Mouse (Mus musculus) limb, embryonic 15.5 days (tissue): ENCODE data around the gene Fchsd2. TPM values are rescaled to one million over a fixed set of nuclear protein-coding genes. Genes with fewer than 3 reads are reported as not detected.
"Not testable (repeated sequence)": the region's sequence is repeated elsewhere in the genome, so short reads cannot be mapped to it uniquely, and the experiment has no call there.

Source experiments
- ATAC-seq: fragments of 200-750 bp; cut with Nextera tagmentation; 2 replicates; pipeline ENCODE4 v1.8.0; 2017; ENCODE audit warnings: low read depth, moderate TSS enrichment; ENCODE audit not compliant: insufficient number of reproducible peaks, low FRiP score, low TSS enrichment
- H3K27ac ChIP-seq: fragments of 300-500 bp; sonication (generic); 2 replicates; pipeline ENCODE4 v1.5.1; 2015; ENCODE audit warnings: moderate library complexity, mild to moderate bottlenecking, inconsistent platforms
- H3K27me3 ChIP-seq: fragments of 300-500 bp; sonication (generic); 2 replicates; pipeline ENCODE4 v1.6.1; 2015; ENCODE audit warnings: inconsistent platforms
- H3K36me3 ChIP-seq: fragments of 300-500 bp; sonication (generic); 2 replicates; pipeline ENCODE4 v1.6.1; 2015; ENCODE audit warnings: inconsistent platforms
- H3K4me1 ChIP-seq: fragments of 300-500 bp; sonication (generic); 2 replicates; pipeline ENCODE4 v1.6.1; 2015; ENCODE audit warnings: inconsistent platforms
- H3K4me2 ChIP-seq: fragments of 300-500 bp; sonication (generic); 2 replicates; pipeline ENCODE4 v1.6.1; 2015; ENCODE audit warnings: mild to moderate bottlenecking, inconsistent platforms
- H3K4me3 ChIP-seq: fragments of 300-500 bp; sonication (generic); 2 replicates; pipeline ENCODE4 v1.5.1; 2015; ENCODE audit warnings: mild to moderate bottlenecking, inconsistent platforms
- H3K9ac ChIP-seq: fragments of 300-500 bp; sonication (generic); 2 replicates; pipeline ENCODE4 v1.6.1; 2015; ENCODE audit warnings: inconsistent platforms
- H3K9me3 ChIP-seq: fragments of 300-500 bp; sonication (generic); 2 replicates; pipeline ENCODE4 v1.6.1; 2016; ENCODE audit warnings: inconsistent platforms
- WGBS: fragments of 180-500 bp; shearing (Covaris S2); methylation state at CpG from one replicate; pipeline ENCODE4 v1.1.7; 2015; 5-methylcytosine and 5-hydroxymethylcytosine counted together
- polyA plus RNA-seq: library from polyadenylated mRNA; unstranded; fragments of >200 nt; fragmentation: Nextera tagmentation; extraction: Ambion mirVana; gene quantifications from 2 replicates; pipeline ENCODE4 v1.2.1, GENCODE M21; 2015

Gene Fchsd2
- polyA plus RNA-seq, 1 experiment from 2014 or later = 18.4 TPM

GRCm38 (mm10) chr7:101128536-101128935, 35.9 kb downstream of the Fchsd2 start:
- H3K4me3 ChIP-seq = no peak overlapping the region
- no peaks in the 10 kb centered on the region for H3K36me3 ChIP-seq
- no peak for ATAC-seq
- H3K4me1 ChIP-seq = no peaks in the 10 kb centered on the region; the same call in 1 of the 2 replicates
- H3K27ac ChIP-seq = no peak overlapping the region
- H3K4me2 ChIP-seq = no peak overlapping the region
- H3K9ac ChIP-seq = no peak overlapping the region
- no peaks in the 10 kb centered on the region for H3K9me3 ChIP-seq
- WGBS = 66% methylated on average over 4 of the region's 4 CpGs
- no peaks in the 10 kb centered on the region for H3K27me3 ChIP-seq

DNA sequence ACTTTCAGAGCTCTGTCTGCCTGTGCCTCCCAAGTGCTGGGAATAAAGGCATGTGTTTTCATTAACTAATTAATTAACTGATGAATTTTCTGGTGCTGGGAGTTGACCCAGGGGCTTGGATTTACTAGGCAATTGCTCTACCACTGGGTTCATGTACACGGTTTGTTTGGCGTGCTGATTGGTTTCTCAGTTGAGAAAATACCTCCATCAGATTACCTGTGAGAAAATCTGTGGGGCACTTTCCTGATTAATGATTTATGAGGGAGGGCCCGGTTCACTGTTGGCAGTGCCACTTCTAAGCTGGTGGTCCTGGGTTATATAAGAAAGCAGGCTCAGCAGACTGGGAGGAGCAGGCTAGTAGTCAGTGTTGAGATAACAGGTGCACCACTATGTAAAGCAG, 38.0 kb downstream of the Fchsd2 start:
- H3K36me3 ChIP-seq = no peaks in the 10 kb centered on the region
- WGBS = 64% methylated on average over 3 of the region's 3 CpGs

DNA sequence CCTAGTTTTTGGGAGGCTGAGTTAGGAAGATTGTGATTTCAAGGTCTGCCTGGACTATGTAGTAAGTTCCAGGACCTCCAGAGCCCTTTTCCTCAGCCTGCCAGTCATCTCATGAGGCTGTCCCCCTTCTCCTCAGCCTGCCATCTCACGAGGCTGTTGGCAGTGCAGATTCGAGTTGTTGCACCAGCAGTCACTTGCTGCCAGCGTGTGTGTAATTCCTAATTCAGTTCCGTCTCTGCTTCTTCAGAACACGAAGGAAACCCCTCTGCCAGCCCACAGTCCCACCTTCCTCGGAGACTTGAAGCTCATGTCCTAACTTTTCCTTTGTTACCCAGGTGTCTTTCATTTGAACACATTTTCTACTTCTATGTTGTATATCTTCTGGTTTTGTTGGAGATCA, 38.6 kb downstream of the Fchsd2 start:
- Histone ChIP-seq H3K27ac (no peak overlapping the region), H3K9ac (no peak overlapping the region), H3K36me3 (no peaks in the 10 kb centered on the region), H3K27me3 (no peaks in the 10 kb centered on the region), H3K9me3 (no peaks in the 10 kb centered on the region), H3K4me2 (no peak overlapping the region), H3K4me3 (no peak overlapping the region), H3K4me1 (no peaks in the 10 kb centered on the region; the same call in 1 of the 2 replicates)
- 64% methylated on average over 6 of the region's 6 CpGs for WGBS
- ATAC-seq = no peak

More for the DNA sequence above, 38.0 kb downstream of the Fchsd2 start:
- Histone ChIP-seq H3K9me3 (no peaks in the 10 kb centered on the region), H3K4me2 (no peak overlapping the region), H3K4me3 (no peak overlapping the region), H3K4me1 (no peaks in the 10 kb centered on the region; the same call in 1 of the 2 replicates), H3K27ac (no peak overlapping the region), H3K27me3 (no peaks in the 10 kb centered on the region), H3K9ac (no peak overlapping the region)
- no peak for ATAC-seq

DNA sequence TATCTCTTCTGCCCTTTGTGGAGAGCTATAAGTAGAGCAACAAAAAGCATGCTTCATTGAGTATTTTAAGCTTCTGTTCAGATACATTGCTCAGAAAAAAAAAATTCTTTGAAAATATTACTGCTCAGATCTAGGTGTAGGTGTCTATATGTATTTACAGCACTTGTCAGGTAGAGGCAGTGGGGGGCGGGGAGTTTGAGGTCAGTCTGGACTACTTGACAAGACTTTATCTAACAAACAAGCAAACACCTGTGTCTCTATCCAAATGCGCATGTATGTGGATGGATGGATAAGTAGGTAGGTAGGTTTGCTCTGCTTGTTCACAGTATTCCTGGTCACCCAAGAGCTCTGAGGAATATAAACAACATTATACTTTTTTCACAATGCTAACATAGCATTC, 40.9 kb downstream of the Fchsd2 start:
- no peak overlapping the region for H3K4me3 ChIP-seq
- no peak overlapping the region for H3K4me2 ChIP-seq
- no peak overlapping the region for H3K27ac ChIP-seq
- no peak for ATAC-seq
- WGBS = 97% methylated on average over 2 of the region's 2 CpGs
- no peaks in the 10 kb centered on the region for H3K36me3 ChIP-seq
- no peak overlapping the region for H3K9ac ChIP-seq
- no peaks in the 10 kb centered on the region for H3K9me3 ChIP-seq
- no peaks in the 10 kb centered on the region for H3K27me3 ChIP-seq
- H3K4me1 ChIP-seq = no peaks in the 10 kb centered on the region; the same call in 1 of the 2 replicates

- 94% methylated on average over 2 of the region's 2 CpGs for WGBS
- ATAC-seq = no peak
Observed at GRCm38 (mm10) chr7:101134117-101134516, 41.5 kb downstream of the Fchsd2 start.

GRCm38 (mm10) chr7:101138819-101139218, 46.2 kb downstream of the Fchsd2 start:
- H3K4me3 ChIP-seq = no peak overlapping the region
- H3K27ac ChIP-seq = no peak overlapping the region
- H3K27me3 ChIP-seq = no peaks in the 10 kb centered on the region
- no peak overlapping the region for H3K9ac ChIP-seq
- ATAC-seq = no peak
- WGBS = 50% methylated on average over 1 of the region's 1 CpGs
- no peak overlapping the region for H3K4me2 ChIP-seq
- H3K4me1 ChIP-seq = no peaks in the 10 kb centered on the region
- peaks cover 4% of the 10 kb centered on the region; the same call in 1 of the 2 replicates for H3K36me3 ChIP-seq
- no peaks in the 10 kb centered on the region for H3K9me3 ChIP-seq

More at GRCm38 (mm10) chr7:101134117-101134516, 41.5 kb downstream of the Fchsd2 start:
- Histone ChIP-seq H3K9ac (no peak overlapping the region), H3K9me3 (no peaks in the 10 kb centered on the region), H3K36me3 (no peaks in the 10 kb centered on the region), H3K27me3 (no peaks in the 10 kb centered on the region), H3K27ac (no peak overlapping the region), H3K4me3 (no peak overlapping the region), H3K4me2 (no peak overlapping the region), H3K4me1 (no peaks in the 10 kb centered on the region; the same call in 1 of the 2 replicates)

GRCm38 (mm10) chr7:101142907-101143306, 50.2 kb downstream of the Fchsd2 start:
- H3K27ac ChIP-seq = no peak overlapping the region
- no peak overlapping the region for H3K4me3 ChIP-seq
- no peak overlapping the region for H3K4me2 ChIP-seq
- H3K9ac ChIP-seq = no peak overlapping the region
- H3K36me3 ChIP-seq = peaks cover 4% of the 10 kb centered on the region; the same call in 1 of the 2 replicates
- no peaks in the 10 kb centered on the region for H3K27me3 ChIP-seq
- no peaks in the 10 kb centered on the region for H3K9me3 ChIP-seq
- WGBS = 69% methylated on average over 2 of the region's 2 CpGs
- no peak for ATAC-seq
- no peaks in the 10 kb centered on the region for H3K4me1 ChIP-seq

DNA sequence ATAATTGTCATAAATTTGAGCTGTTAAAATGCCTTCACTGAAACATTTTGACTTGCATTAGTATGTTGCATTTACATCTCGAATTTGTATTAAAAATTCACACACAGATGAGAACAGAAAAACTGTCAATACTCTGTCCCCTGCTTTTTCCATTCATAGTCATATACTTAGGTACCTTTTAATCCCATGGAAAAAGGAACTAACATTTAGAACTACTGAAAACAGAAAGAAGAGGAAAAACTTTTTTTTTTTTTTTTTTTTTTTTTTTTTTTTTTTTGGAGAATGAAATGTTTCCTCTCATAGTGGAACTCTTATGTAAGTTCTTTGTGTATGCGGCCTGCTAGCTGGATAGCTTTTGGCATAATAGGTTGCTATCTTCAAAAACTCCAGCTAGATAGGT, 51.6 kb downstream of the Fchsd2 start:
- Histone ChIP-seq H3K4me3 (no peak overlapping the region), H3K4me2 (no peak overlapping the region), H3K4me1 (no peaks in the 10 kb centered on the region), H3K9me3 (no peaks in the 10 kb centered on the region), H3K27ac (no peak overlapping the region), H3K27me3 (no peaks in the 10 kb centered on the region), H3K9ac (no peak overlapping the region), H3K36me3 (peaks cover 4% of the 10 kb centered on the region; the same call in 1 of the 2 replicates)
- ATAC-seq = no peak
- 89% methylated on average over 2 of the region's 2 CpGs for WGBS

DNA sequence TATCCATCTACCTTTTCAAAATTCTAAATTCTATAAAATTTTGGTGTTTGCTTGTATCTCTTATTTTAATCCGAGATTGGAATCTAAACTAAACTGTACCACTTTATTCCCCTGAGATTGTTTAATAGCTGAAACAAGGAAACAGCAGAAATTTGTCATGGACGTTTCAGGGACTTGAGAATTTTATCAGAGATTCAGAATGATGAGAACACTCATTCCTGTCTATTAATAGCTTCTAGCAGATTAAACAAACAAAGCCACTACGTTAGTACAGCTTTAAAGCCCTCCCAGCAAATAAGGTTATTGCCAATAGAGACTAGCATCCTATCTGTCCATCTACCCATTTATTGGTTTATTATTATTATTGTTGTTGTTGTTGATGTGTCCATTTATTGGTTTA, 56.4 kb downstream of the Fchsd2 start:
- Histone ChIP-seq H3K27me3 (no peaks in the 10 kb centered on the region), H3K4me1 (no peaks in the 10 kb centered on the region), H3K9ac (no peak overlapping the region), H3K4me2 (no peak overlapping the region), H3K4me3 (no peak overlapping the region), H3K27ac (no peak overlapping the region), H3K36me3 (no peaks in the 10 kb centered on the region), H3K9me3 (no peaks in the 10 kb centered on the region)
- WGBS = 62% methylated on average over 3 of the region's 3 CpGs
- no peak for ATAC-seq

- H3K4me2 ChIP-seq, H3K4me1 ChIP-seq, H3K9me3 ChIP-seq, H3K4me3 ChIP-seq, H3K9ac ChIP-seq, H3K27me3 ChIP-seq, H3K36me3 ChIP-seq, H3K27ac ChIP-seq, ATAC-seq: not testable (repeated sequence)
- 95% methylated on average over 15 of the region's 15 CpGs for whole genome bisulfite sequencing
Observed at GRCm38 (mm10) chr7:101154883-101155282, 62.2 kb downstream of the Fchsd2 start.

- Histone ChIP-seq H3K9ac (no peak overlapping the region), H3K4me1 (no peaks in the 10 kb centered on the region), H3K4me3 (no peak overlapping the region), H3K36me3 (no peaks in the 10 kb centered on the region), H3K27me3 (no peaks in the 10 kb centered on the region), H3K4me2 (no peak overlapping the region), H3K27ac (no peak overlapping the region), H3K9me3 (no peaks in the 10 kb centered on the region)
- ATAC-seq = no peak
- WGBS = 87% methylated on average over 3 of the region's 3 CpGs
Observed at GRCm38 (mm10) chr7:101155284-101155683, 62.6 kb downstream of the Fchsd2 start.

- no peaks in the 10 kb centered on the region for H3K36me3 ChIP-seq
- H3K27ac ChIP-seq = no peak overlapping the region
- H3K27me3 ChIP-seq = no peaks in the 10 kb centered on the region
- no peak for ATAC-seq
- H3K4me3 ChIP-seq = no peak overlapping the region
- H3K4me2 ChIP-seq = no peak overlapping the region
- 78% methylated on average over 2 of the region's 2 CpGs for WGBS
- no peaks in the 10 kb centered on the region for H3K9me3 ChIP-seq
- no peak overlapping the region for H3K9ac ChIP-seq
- H3K4me1 ChIP-seq = no peaks in the 10 kb centered on the region
Observed at GRCm38 (mm10) chr7:101160266-101160665, 67.6 kb downstream of the Fchsd2 start.

- Histone ChIP-seq H3K27ac (no peak overlapping the region), H3K4me2 (no peak overlapping the region), H3K4me3 (no peak overlapping the region), H3K4me1 (no peaks in the 10 kb centered on the region), H3K27me3 (no peaks in the 10 kb centered on the region), H3K9me3 (no peaks in the 10 kb centered on the region), H3K9ac (no peak overlapping the region), H3K36me3 (no peaks in the 10 kb centered on the region)
- 93% methylated on average over 1 of the region's 1 CpGs for WGBS
- ATAC-seq = no peak
Observed at GRCm38 (mm10) chr7:101162781-101163180, 70.1 kb downstream of the Fchsd2 start.
